Mouse (Mus musculus) kidney, postnatal 14 days (tissue): ENCODE measurements at regions not wholly inside any gene's neighbourhood (a gene's known extent, or its start where the extent isn't known, plus 50 kb on each side); places are given as distances from the start of the nearest gene placed in this dataset.

Experiments
- DNase-seq: peaks from one replicate; pipeline ENCODE4 v3.0.0; 2022; ENCODE audit warnings: mixed read lengths

GRCm38 (mm10) chr1:71472691-71473090 lies 58.0 kb upstream of the Abca12 start:
- DNase-seq, result no peak

GRCm38 (mm10) chr1:71483149-71483548 lies 68.4 kb upstream of the Abca12 start:
- no peak for DNase-seq

GRCm38 (mm10) chr1:71494576-71494975 lies 62.4 kb upstream of the Atic start:
- no peak for DNase-seq

GRCm38 (mm10) chr1:71505898-71506297 lies 51.1 kb upstream of the Atic start:
- peak; percentile 10 for DNase-seq

- no peak for DNase-seq
Observed at GRCm38 (mm10) chr1:71506534-71506933, 50.4 kb upstream of the Atic start.
